Mouse (Mus musculus): ENCODE results near the gene Gm20388. TPM values are rescaled to one million over a fixed set of nuclear protein-coding genes. Genes with fewer than 3 reads are reported as not detected.
"Not testable (repeated sequence)": the region's sequence is repeated elsewhere in the genome, so short reads cannot be mapped to it uniquely, and the experiment has no call there.

The Gm20388 gene
- polyA plus RNA-seq, 1 experiment from 2014 or later = not detected

GRCm38 (mm10) chr8:123421325-123421724 lies 3510.7 kb downstream of the Gm20388 start:
- no peak overlapping the region for H3K4me2 ChIP-seq
- H3K27ac ChIP-seq (replicated peaks) = no peak overlapping the region
- no peaks in the 10 kb centered on the region for H3K36me3 ChIP-seq
- ATAC-seq (ENCODE audit: extremely low read depth, insufficient number of reproducible peaks, low FRiP score, low TSS enrichment) = no peak
- H3K4me1 ChIP-seq = peaks cover 4% of the 10 kb centered on the region
- no peak overlapping the region for H3K4me3 ChIP-seq
- H3K9ac ChIP-seq = no peak overlapping the region
- H3K27me3 ChIP-seq (replicated peaks) = peaks cover 11% of the 10 kb centered on the region
- 82% methylated on average over 19 of the region's 19 CpGs for WGBS
- H3K9me3 ChIP-seq = peaks cover 2% of the 10 kb centered on the region

GRCm38 (mm10) chr8:123422056-123422780 lies 3511.6 kb downstream of the Gm20388 start:
- no peak overlapping the region for H3K27ac ChIP-seq (replicated peaks)
- peaks cover 4% of the 10 kb centered on the region for H3K4me1 ChIP-seq
- peaks cover 11% of the 10 kb centered on the region for H3K27me3 ChIP-seq (replicated peaks)
- peak overlapping the region; percentile 67 for H3K4me2 ChIP-seq
- peaks cover 11% of the 10 kb centered on the region for H3K9me3 ChIP-seq
- peaks cover 2% of the 10 kb centered on the region; the same call in 1 of the 2 replicates for H3K36me3 ChIP-seq
- 6% methylated on average over 17 of the region's 17 CpGs for WGBS
- H3K4me3 ChIP-seq = peak overlapping the region; percentile 42
- ATAC-seq (ENCODE audit: extremely low read depth, insufficient number of reproducible peaks, low FRiP score, low TSS enrichment) = no peak
- H3K9ac ChIP-seq = peak overlapping the region; percentile 60

GRCm38 (mm10) chr8:123422781-123423159 lies 3512.1 kb downstream of the Gm20388 start:
- Histone ChIP-seq H3K36me3 (peaks cover 2% of the 10 kb centered on the region; the same call in 1 of the 2 replicates), H3K27ac (replicated peaks) (no peak overlapping the region), H3K4me3 (0 out of 2 replicates have a peak overlapping the region, but pooled peaks have one; percentile 42), H3K9ac (peak overlapping the region; percentile 41; the same call in 1 of the 2 replicates), H3K27me3 (replicated peaks) (peaks cover 11% of the 10 kb centered on the region), H3K4me2 (peak overlapping the region; percentile 67), H3K9me3 (peaks cover 16% of the 10 kb centered on the region), H3K4me1 (peaks cover 4% of the 10 kb centered on the region)
- 7% methylated on average over 3 of the region's 3 CpGs for WGBS
- ATAC-seq (ENCODE audit: extremely low read depth, insufficient number of reproducible peaks, low FRiP score, low TSS enrichment) = no peak

- Histone ChIP-seq H3K4me1 (peaks cover 4% of the 10 kb centered on the region), H3K36me3 (peaks cover 2% of the 10 kb centered on the region; the same call in 1 of the 2 replicates), H3K27me3 (replicated peaks) (peaks cover 11% of the 10 kb centered on the region), H3K4me3 (peak within 1 kb of the TSS; percentile 42), H3K4me2 (peak within 1 kb of the TSS; percentile 67), H3K27ac (replicated peaks) (no peak within 1 kb of the TSS), H3K9ac (peak within 1 kb of the TSS; percentile 60), H3K9me3 (peaks cover 23% of the 10 kb centered on the region)
- ATAC-seq (ENCODE audit: extremely low read depth, insufficient number of reproducible peaks, low FRiP score, low TSS enrichment) = no peak
- 69% methylated on average over 7 of the region's 7 CpGs for WGBS
Observed at GRCm38 (mm10) chr8:123423441-123423840, 3512.8 kb downstream of the Gm20388 start, which contains the start of gene Def8. Gene Def8 (plus strand): TSS chr8:123423527.

- Histone ChIP-seq H3K27ac (replicated peaks) (no peak overlapping the region), H3K4me1 (peaks cover 4% of the 10 kb centered on the region), H3K9ac (no peak overlapping the region), H3K36me3 (peaks cover 2% of the 10 kb centered on the region; the same call in 1 of the 2 replicates), H3K4me2 (no peak overlapping the region), H3K4me3 (no peak overlapping the region), H3K9me3 (peaks cover 52% of the 10 kb centered on the region), H3K27me3 (replicated peaks) (0 out of 2 replicates have a peak, but pooled peaks cover 3% of the 10 kb centered on the region)
- 90% methylated on average over 27 of the region's 27 CpGs for WGBS
- ATAC-seq (ENCODE audit: extremely low read depth, insufficient number of reproducible peaks, low FRiP score, low TSS enrichment) = no peak
Observed at GRCm38 (mm10) chr8:123426511-123427509, 3516.2 kb downstream of the Gm20388 start.

- H3K4me2 ChIP-seq = no peak overlapping the region
- peaks cover 62% of the 10 kb centered on the region for H3K9me3 ChIP-seq
- H3K36me3 ChIP-seq = peaks cover 2% of the 10 kb centered on the region; the same call in 1 of the 2 replicates
- no peak overlapping the region for H3K4me3 ChIP-seq
- no peak overlapping the region for H3K9ac ChIP-seq
- WGBS = 92% methylated on average over 24 of the region's 24 CpGs
- ATAC-seq (ENCODE audit: extremely low read depth, insufficient number of reproducible peaks, low FRiP score, low TSS enrichment) = no peak
- no peaks in the 10 kb centered on the region for H3K4me1 ChIP-seq
- no peak overlapping the region for H3K27ac ChIP-seq (replicated peaks)
- H3K27me3 ChIP-seq (replicated peaks) = 0 out of 2 replicates have a peak, but pooled peaks cover under 1% of the 10 kb centered on the region
Observed at GRCm38 (mm10) chr8:123427639-123428275, 3517.1 kb downstream of the Gm20388 start.

- Histone ChIP-seq H3K4me3 (no peak overlapping the region), H3K36me3 (peaks cover 2% of the 10 kb centered on the region; the same call in 1 of the 2 replicates), H3K9ac (no peak overlapping the region), H3K27ac (replicated peaks) (no peak overlapping the region), H3K4me2 (no peak overlapping the region), H3K4me1 (no peaks in the 10 kb centered on the region), H3K9me3 (peaks cover 68% of the 10 kb centered on the region), H3K27me3 (replicated peaks) (no peaks in the 10 kb centered on the region)
- no peak for ATAC-seq (ENCODE audit: extremely low read depth, insufficient number of reproducible peaks, low FRiP score, low TSS enrichment)
- 92% methylated on average over 29 of the region's 29 CpGs for WGBS
Observed at GRCm38 (mm10) chr8:123428343-123428893, 3517.8 kb downstream of the Gm20388 start.

GRCm38 (mm10) chr8:123428939-123429721 lies 3518.5 kb downstream of the Gm20388 start:
- H3K9me3 ChIP-seq = peaks cover 72% of the 10 kb centered on the region
- 88% methylated on average over 23 of the region's 23 CpGs for WGBS
- no peak overlapping the region for H3K27ac ChIP-seq (replicated peaks)

GRCm38 (mm10) chr8:123429722-123430013 lies 3519.0 kb downstream of the Gm20388 start:
- H3K9ac ChIP-seq; H3K4me3 ChIP-seq; ATAC-seq (ENCODE audit: extremely low read depth, insufficient number of reproducible peaks, low FRiP score, low TSS enrichment); H3K27ac ChIP-seq (replicated peaks); H3K36me3 ChIP-seq; H3K4me1 ChIP-seq; H3K4me2 ChIP-seq; H3K27me3 ChIP-seq (replicated peaks): not testable (repeated sequence)
- WGBS = 90% methylated on average over 15 of the region's 15 CpGs
- peaks cover 72% of the 10 kb centered on the region for H3K9me3 ChIP-seq

More at GRCm38 (mm10) chr8:123428939-123429721, 3518.5 kb downstream of the Gm20388 start:
- H3K9ac ChIP-seq = no peak overlapping the region
- no peaks in the 10 kb centered on the region for H3K4me1 ChIP-seq
- no peak overlapping the region for H3K4me2 ChIP-seq
- no peak for ATAC-seq (ENCODE audit: extremely low read depth, insufficient number of reproducible peaks, low FRiP score, low TSS enrichment)
- H3K27me3 ChIP-seq (replicated peaks) = no peaks in the 10 kb centered on the region
- no peak overlapping the region for H3K4me3 ChIP-seq
- H3K36me3 ChIP-seq = peaks cover 2% of the 10 kb centered on the region; the same call in 1 of the 2 replicates

- H3K27ac ChIP-seq (replicated peaks); H3K36me3 ChIP-seq; H3K4me2 ChIP-seq; H3K27me3 ChIP-seq (replicated peaks); H3K9ac ChIP-seq; H3K4me3 ChIP-seq; ATAC-seq (ENCODE audit: extremely low read depth, insufficient number of reproducible peaks, low FRiP score, low TSS enrichment); H3K4me1 ChIP-seq: not testable (repeated sequence)
- peaks cover 72% of the 10 kb centered on the region for H3K9me3 ChIP-seq
- 78% methylated on average over 8 of the region's 8 CpGs for WGBS
Observed at GRCm38 (mm10) chr8:123430936-123431335, 3520.3 kb downstream of the Gm20388 start.

Measured in heart, embryonic 13.5 days (tissue).